In genomic region chr19:41455091-41455626, GRCm38 (mm10) we compare ENCODE assay signal across 9 mouse cellular contexts. TPM values are rescaled to one million over a fixed set of nuclear protein-coding genes. Genes with fewer than 3 reads are reported as not detected.
DNase-seq lines count a peak whose midpoint lies in the region; ATAC-seq lines count a peak whose summit lies in the region.
"Had no signal": no experiment of that assay in that cellular context is flagged by ENCODE, and none has a peak within 500 bp of the region (broad histone marks: within the 10 kb centered on the region; RNA-seq: fewer than 3 reads in every experiment).

No protein-coding gene starts in this region.

- WGBS in midbrain, embryonic 11.5 days, result 80% methylated on average over 6 of the region's 6 CpGs
- WGBS in midbrain, embryonic 15.5 days, result 78% methylated on average over 6 of the region's 6 CpGs
- 64% methylated on average over 6 of the region's 6 CpGs for WGBS in stomach, embryonic 15.5 days

- no peak overlapping the region for H3K4me3 ChIP-seq in midbrain, embryonic 11.5 days (ENCODE audit: low read depth, low read length)
- no peak overlapping the region for H3K4me3 ChIP-seq in midbrain, embryonic 15.5 days
- no peak overlapping the region for H3K4me3 ChIP-seq in stomach, embryonic 15.5 days (replicated peaks)
- H3K4me3 ChIP-seq: lung, embryonic 15.5 days had no signal

- no peak overlapping the region for H3K27ac ChIP-seq in midbrain, embryonic 11.5 days (ENCODE audit: low read depth, low read length)
- no peak overlapping the region for H3K27ac ChIP-seq in midbrain, embryonic 15.5 days
- H3K27ac ChIP-seq in stomach, embryonic 15.5 days, result no peak overlapping the region
- H3K27ac ChIP-seq: lung, embryonic 15.5 days had no signal

- no peak overlapping the region for H3K4me2 ChIP-seq in midbrain, embryonic 11.5 days
- H3K4me2 ChIP-seq in midbrain, embryonic 15.5 days, result no peak overlapping the region
- H3K4me2 ChIP-seq in stomach, embryonic 15.5 days, result no peak overlapping the region
- H3K4me2 ChIP-seq: lung, embryonic 15.5 days had no signal

- no peaks in the 10 kb centered on the region for H3K27me3 ChIP-seq in midbrain, embryonic 11.5 days (ENCODE audit: control insufficient read depth, insufficient read depth, low read length)
- H3K27me3 ChIP-seq in midbrain, embryonic 15.5 days (replicated peaks), result no peaks in the 10 kb centered on the region
- no peaks in the 10 kb centered on the region for H3K27me3 ChIP-seq in stomach, embryonic 15.5 days (replicated peaks)
- H3K27me3 ChIP-seq: lung, embryonic 15.5 days had no signal

- peak; percentile 61 for DNase-seq in midbrain, embryonic 11.5 days (ENCODE audit: low spot score, missing footprints)
- DNase-seq in adrenal gland, postnatal 14 days, result peak; percentile 84
- peak; percentile 36 to 64 for DNase-seq in kidney, postnatal 4 days
- DNase-seq in layer of hippocampus, adult 8-10 months (ENCODE audit: low spot score in 2 of 2), result no peak
- DNase-seq in right cerebral cortex, adult 2 months (ENCODE audit: low spot score in 2 of 2), result no peak
- DNase-seq in cerebellum, adult 9-11 months, result no peak

- no peaks in the 10 kb centered on the region for H3K9me3 ChIP-seq in midbrain, embryonic 11.5 days (ENCODE audit: control insufficient read depth, low read length)
- H3K9me3 ChIP-seq in midbrain, embryonic 15.5 days, result no peaks in the 10 kb centered on the region
- no peaks in the 10 kb centered on the region for H3K9me3 ChIP-seq in stomach, embryonic 15.5 days
- H3K9me3 ChIP-seq: lung, embryonic 15.5 days had no signal

- no peak overlapping the region for H3K9ac ChIP-seq in midbrain, embryonic 11.5 days (ENCODE audit: low read length)
- H3K9ac ChIP-seq in midbrain, embryonic 15.5 days, result no peak overlapping the region
- no peak overlapping the region for H3K9ac ChIP-seq in stomach, embryonic 15.5 days
- H3K9ac ChIP-seq: lung, embryonic 15.5 days had no signal

- H3K4me1 ChIP-seq in midbrain, embryonic 11.5 days (ENCODE audit: control insufficient read depth, insufficient read depth, low read length), result no peaks in the 10 kb centered on the region
- H3K4me1 ChIP-seq in midbrain, embryonic 15.5 days, result no peaks in the 10 kb centered on the region
- 0 out of 2 replicates have a peak, but pooled peaks cover 2% of the 10 kb centered on the region for H3K4me1 ChIP-seq in stomach, embryonic 15.5 days
- H3K4me1 ChIP-seq: lung, embryonic 15.5 days had no signal

- no peak for ATAC-seq in midbrain, embryonic 11.5 days (ENCODE audit: low FRiP score)
- no peak for ATAC-seq in midbrain, embryonic 15.5 days (replicated peaks)
- ATAC-seq in stomach, embryonic 15.5 days (ENCODE audit: insufficient read depth, low FRiP score, low read depth), result peak; percentile 76; the same call in 1 of the 2 replicates

- no peaks in the 10 kb centered on the region for H3K36me3 ChIP-seq in midbrain, embryonic 11.5 days (ENCODE audit: control insufficient read depth, insufficient read depth, low read length)
- no peaks in the 10 kb centered on the region for H3K36me3 ChIP-seq in midbrain, embryonic 15.5 days (replicated peaks)
- H3K36me3 ChIP-seq in stomach, embryonic 15.5 days, result no peaks in the 10 kb centered on the region
- H3K36me3 ChIP-seq: lung, embryonic 15.5 days had no signal

RNA-seq across cellular contexts. Expression of gene Lcor, which starts 27.3 kb away (rescaled TPM):
- polyA plus RNA-seq in midbrain, embryonic 11.5 days (2014; fragmentation: Nextera tagmentation; extraction: Ambion mirVana), result 31.3 and 34.1 TPM in 2 replicates
- 19.6 and 23.5 TPM in 2 replicates for polyA plus RNA-seq in midbrain, embryonic 15.5 days (2015; fragmentation: Nextera tagmentation; extraction: Ambion mirVana)
- 16.6 and 17.7 TPM in 2 replicates for total RNA-seq in adrenal gland, postnatal 14 days (2021)
- 19.4 and 22.9 TPM in 2 replicates for polyA plus RNA-seq in stomach, embryonic 15.5 days (2015; fragmentation: Nextera tagmentation; extraction: Ambion mirVana)
- 10 to 100 TPM; 18.7 to 21.9 (median 20.4) TPM for total RNA-seq in layer of hippocampus, adult 8-10 months (2022)

Comparison
In these comparisons a context has a peak if more than half of its experiments do, and no peak if none do; other contexts are left out.
1. DNase-seq: peak in midbrain, embryonic 11.5 days (single experiment), adrenal gland, postnatal 14 days (single experiment) and kidney, postnatal 4 days (2 of 2); none in layer of hippocampus, adult 8-10 months (0 of 2), right cerebral cortex, adult 2 months (0 of 2) and cerebellum, adult 9-11 months (single experiment).